Mouse (Mus musculus) frontal cortex, postnatal 25 days (tissue): Measurements from ENCODE around the gene Tssk2.

Source experiments
- DNase-seq, 2 experiments: peaks; one replicate each; pipeline ENCODE4 v3.0.0; 2022; ENCODE audit warnings: low spot score in 2 of 2

The Tssk2 gene

GRCm38 (mm10) chr16:17898462-17898861 lies at the start of gene Tssk2, which contains the start of gene Dgcr2:
TSS of gene Tssk2 (plus strand) at chr16:17898637.
TSS of gene Dgcr2 (minus strand) at chr16:17898562.
- no peak for DNase-seq

- no peak for DNase-seq
Measured at GRCm38 (mm10) chr16:17848928-17849327, 49.5 kb upstream of the Tssk2 start.

- no peak for DNase-seq
Measured at GRCm38 (mm10) chr16:17849486-17849885, 49.0 kb upstream of the Tssk2 start.

DNA sequence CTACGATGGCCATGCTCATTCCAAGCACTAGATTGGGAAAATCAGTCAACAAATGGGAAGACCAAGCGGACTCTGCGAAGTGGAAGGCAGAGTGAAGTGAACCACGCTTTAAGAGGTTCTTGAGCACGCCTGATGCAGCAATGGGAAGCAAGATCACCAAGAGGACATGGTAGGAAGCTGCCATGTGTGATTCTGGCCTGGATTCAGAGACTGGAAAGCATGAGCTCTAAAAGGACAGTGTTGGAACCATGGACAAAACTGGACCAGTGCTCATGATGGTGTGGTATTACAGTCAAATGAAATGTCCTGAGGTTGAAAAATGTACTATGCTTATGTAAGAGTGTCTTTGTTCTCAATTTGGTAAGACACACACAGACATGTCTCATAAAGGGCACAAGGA lies 47.1 kb upstream of the Tssk2 start:
- DNase-seq = no peak

GRCm38 (mm10) chr16:17851860-17852259 lies 46.6 kb upstream of the Tssk2 start:
- DNase-seq = no peak

- no peak for DNase-seq
Measured at GRCm38 (mm10) chr16:17853263-17853662, 45.2 kb upstream of the Tssk2 start.

- DNase-seq = no peak
Measured at GRCm38 (mm10) chr16:17857157-17857556, 41.3 kb upstream of the Tssk2 start.

- no peak for DNase-seq
Measured at GRCm38 (mm10) chr16:17858592-17858991, 39.8 kb upstream of the Tssk2 start.

DNA sequence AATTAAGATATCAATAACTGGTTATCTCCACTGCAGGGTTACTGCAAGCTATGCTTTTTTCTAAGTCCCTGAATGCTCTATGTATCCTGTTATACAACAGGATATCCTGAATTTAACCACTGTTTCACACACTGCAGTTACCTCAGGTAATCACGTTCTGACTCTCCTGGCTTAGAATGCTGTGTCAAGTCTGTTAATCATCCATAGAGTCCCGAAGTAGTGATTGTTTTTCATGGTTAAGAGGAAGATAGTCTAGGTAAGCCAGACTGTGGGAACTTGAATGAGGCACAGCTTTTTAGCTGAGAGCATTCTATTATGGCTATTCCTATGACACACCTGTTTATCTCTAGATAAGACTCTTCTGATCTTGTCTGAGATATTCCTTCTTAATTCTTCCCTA lies 33.1 kb upstream of the Tssk2 start:
- no peak for DNase-seq

GRCm38 (mm10) chr16:17865770-17866169 lies 32.7 kb upstream of the Tssk2 start:
- no peak for DNase-seq

DNA sequence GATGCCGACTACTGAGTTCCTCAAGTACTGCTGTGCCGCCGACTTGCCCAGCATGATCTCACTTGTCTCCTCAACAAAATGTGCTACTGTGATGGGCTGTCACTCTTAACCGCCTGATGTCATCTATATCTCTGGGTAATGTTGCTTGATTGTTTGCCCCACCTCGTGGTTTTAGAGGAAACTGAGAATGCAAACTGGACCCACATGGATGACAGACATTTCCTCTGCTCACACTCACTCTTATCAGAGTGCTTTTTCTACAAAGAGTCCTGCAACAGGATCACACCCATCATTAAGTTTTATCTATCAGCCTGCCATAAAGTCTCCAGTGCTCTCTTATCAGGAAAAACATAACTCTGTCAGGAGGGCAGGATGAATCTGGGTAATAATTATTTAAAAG lies 27.2 kb upstream of the Tssk2 start:
- no peak for DNase-seq

DNA sequence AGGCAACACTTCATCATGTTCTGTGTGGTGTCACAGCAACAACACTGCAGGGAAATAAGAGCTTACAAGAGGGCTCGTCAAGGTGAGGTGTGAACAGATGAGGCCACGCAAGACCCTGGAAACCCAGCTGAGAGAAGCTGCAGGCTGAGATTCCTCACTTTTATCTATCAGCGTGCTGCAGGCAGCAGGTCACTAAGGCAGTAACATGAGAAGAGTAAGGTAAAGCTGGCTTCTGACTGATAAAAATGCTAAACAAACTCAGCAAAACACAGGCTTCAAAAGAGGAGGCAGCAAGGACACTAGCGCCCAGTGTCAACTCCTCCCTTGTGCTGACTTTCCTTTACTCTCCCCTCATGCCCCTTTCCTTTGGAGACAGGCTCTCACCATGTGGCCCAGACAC lies 25.4 kb upstream of the Tssk2 start:
- DNase-seq = no peak

DNA sequence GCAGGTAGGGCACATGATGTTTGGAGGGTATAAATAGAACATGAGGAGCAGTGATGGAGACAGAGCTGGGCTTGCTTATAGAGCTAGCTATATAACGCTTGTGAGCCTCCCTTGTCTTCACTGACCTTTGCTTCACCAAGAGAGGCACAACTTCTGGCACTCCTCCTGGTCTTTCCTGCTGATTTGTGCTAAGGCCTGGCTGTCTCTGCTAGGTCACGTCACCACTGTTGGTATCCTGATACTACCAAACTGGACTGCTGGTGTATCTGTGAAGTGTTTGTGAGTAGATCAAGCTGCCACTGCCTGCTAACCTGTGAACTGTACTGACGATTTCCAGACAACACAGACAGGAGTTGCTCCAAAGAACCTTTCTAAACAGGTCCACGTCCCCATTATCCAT lies 23.3 kb upstream of the Tssk2 start:
- DNase-seq = no peak

- no peak for DNase-seq
Measured at GRCm38 (mm10) chr16:17876096-17876495, 22.3 kb upstream of the Tssk2 start.

DNA sequence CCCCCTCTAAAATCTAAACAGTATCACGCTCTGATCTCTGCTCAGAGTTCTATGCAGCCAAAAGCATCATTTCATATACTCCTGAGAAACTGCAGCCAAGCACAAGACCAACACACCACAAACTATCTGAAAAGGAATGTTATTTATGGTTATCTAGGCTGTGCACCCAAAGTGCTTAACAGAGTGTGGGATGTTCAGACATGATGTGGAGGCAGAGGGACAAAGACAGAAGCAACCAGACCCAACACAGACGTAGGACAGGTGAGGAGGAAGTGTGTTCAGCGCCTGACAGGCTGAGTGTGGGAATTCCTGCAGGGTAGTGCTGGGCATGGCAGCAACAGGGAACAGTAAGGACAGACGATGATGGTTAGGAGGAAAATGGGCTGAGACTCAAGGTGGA lies 18.9 kb upstream of the Tssk2 start:
- no peak for DNase-seq

- DNase-seq = no peak
Measured at GRCm38 (mm10) chr16:17882196-17882595, 16.2 kb upstream of the Tssk2 start.

GRCm38 (mm10) chr16:17884116-17884515 lies 14.3 kb upstream of the Tssk2 start:
- no peak for DNase-seq

DNA sequence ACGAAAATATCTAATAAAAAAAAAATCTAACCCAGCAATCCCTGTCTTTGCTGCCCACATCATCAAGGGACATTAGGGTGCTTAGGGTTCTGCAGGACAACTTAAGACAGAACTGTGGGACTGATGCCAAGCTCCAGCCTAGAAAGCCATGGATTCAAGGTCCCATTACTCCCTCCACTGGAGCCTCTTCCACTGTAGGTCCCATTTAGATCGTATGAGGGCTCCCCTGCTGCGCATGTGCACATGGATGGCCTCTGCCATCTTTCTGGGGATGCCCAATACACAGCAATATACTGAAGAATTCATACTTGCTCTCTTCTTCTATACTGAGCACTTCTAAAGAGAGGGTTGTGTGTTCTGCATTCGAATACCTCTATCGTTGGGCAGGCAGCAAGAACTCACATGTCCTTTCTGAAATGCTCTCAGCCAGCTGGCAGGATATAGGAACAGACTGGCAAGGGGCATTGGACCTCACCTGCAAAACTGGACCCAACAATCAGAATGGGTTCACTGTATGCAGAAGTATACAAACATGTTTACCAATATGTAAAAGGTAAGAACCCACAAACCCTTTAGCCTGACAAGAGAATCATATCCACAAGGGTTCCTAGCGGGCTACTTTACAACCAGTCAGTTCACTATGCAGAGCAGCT lies 8.6 kb upstream of the Tssk2 start:
- no peak for DNase-seq

DNA sequence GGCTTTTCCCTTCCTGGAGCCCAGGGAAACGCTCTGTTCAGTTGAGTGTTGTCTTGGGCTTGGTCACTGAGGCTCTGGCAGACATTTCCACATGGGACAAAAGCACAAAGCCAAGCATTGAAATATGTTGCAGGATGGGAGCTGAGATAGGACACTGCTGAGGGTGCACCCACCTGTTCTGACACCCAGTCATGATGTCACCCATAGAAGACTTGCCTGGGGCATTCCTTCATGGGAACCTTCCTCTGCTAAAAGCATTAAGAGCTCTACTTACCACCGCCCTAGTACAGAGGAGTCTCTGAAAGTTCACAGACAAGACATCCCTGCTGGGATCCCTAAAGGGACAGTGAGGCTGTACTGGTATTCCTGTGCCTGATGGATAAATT lies 8.1 kb upstream of the Tssk2 start:
- DNase-seq = no peak

DNA sequence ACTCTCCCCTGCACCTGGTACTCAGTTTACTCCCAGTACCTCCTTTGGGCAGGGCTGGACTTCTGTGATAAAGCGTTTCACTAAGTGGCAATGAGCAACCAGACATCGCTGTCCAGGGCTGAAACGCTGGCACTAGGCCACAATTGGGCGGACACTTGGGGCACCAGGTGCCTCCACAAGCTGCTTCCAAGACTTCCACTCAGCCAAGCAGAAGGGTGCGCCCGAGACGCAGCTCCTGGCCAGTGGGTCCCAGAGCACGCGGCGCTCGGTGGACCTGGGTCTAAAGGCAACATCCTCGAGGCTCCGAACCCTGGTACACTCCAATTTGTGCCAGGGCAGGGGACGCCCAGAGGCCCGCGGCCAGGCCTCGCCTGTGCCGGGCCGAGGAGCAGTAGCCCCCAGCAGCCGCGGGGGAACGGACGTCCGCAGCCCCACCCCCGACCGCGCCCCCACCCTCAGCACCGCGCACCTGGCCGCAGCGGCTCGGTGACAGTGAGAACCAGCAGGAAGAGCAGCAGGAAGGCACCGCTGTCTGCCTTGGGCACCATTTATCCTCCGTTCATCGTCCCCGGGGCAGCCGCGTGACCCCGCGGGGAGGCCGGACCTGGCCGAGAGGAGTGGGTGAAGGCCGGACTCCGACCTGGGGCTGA lies 7.4 kb upstream of the Tssk2 start:
- DNase-seq = peak; percentile 30 to 39

GRCm38 (mm10) chr16:17891567-17891959 lies 6.9 kb upstream of the Tssk2 start, which contains the start of gene Gm20518:
TSS of gene Gm20518 (minus strand) at chr16:17891671.
- peak; percentile 97 to 99 for DNase-seq

GRCm38 (mm10) chr16:17892606-17893005 lies 5.8 kb upstream of the Tssk2 start:
- no peak for DNase-seq

DNA sequence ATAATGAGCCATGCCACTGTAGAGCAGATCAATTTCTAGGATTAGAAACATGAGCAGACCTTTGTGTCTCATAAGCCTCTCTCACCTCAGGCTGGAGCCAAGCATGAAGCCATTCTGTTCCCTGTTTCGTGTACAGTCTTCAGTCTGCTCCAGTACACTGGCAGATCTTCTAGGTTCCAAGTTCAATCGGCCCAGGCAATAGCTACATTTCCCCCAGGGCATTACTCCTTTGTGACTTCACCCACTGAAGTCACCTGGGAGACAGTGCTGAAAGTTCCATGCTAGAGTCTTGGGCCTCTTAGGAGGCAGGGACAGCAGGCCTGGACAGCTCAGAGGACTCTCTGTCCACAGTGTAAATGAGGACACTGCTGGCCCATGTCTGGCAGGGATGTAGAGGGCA lies 4.5 kb upstream of the Tssk2 start, which contains the start of gene Tssk1:
Gene Tssk1 (plus strand): TSS at position 301 of the 400 bp plus-strand sequence.
- DNase-seq = no peak

DNA sequence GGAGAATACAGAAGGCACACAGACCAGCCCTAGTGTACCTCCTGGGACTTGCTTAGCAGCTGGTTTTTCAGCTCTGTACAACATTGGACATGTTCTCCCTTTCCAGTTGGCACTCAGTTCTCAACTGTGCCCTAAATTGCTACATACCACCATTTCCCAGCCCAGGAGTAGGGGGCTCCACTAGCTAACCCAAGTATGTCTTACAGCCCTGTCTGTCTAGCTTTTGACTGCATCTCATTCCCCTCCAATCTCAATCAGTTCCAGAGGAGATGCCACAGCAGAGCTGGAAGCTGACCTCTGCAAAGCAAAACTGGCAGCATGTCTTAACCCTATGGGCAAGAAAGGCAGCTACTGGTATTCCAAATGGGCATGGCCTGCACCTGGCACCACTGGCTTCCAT lies 2.3 kb upstream of the Tssk2 start:
- no peak for DNase-seq
